Mouse (Mus musculus): ENCODE data around the gene Btg3.
A peak's percentile ranks its signal among the peaks of the same experiment; 100 is the strongest.

Btg3 gene

DNA sequence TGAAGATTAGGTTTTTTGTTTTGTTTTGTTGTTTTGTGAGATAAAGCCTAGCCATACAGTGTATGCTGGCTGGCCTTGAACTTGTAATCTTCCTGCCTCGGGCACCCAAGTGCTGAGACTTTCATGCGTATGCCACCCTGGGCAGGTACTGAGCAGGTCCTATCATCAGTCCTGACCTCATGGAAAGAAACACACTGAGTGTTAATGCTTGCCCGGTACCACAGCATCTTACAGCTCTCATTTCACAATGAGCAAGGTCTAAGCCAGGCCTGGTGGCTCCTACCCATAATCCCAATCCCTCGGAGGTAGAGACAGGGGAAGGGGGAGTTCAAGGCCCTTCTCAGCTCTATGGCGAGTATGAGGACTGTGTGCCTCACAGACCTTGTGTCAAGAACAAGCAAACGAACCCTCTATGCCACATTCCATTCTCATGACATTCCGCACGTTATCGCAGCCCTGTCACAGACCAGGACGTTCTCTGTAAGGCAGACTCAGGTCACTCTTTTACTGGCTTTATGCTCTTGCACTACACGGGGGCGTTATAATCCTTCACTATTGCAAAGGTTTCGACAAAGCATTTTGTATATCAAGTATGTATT, 29.6 kb downstream of the Btg3 start:
- DNase-seq (ENCODE audit: extremely low spot score, low read depth, low spot score): no peak

DNA sequence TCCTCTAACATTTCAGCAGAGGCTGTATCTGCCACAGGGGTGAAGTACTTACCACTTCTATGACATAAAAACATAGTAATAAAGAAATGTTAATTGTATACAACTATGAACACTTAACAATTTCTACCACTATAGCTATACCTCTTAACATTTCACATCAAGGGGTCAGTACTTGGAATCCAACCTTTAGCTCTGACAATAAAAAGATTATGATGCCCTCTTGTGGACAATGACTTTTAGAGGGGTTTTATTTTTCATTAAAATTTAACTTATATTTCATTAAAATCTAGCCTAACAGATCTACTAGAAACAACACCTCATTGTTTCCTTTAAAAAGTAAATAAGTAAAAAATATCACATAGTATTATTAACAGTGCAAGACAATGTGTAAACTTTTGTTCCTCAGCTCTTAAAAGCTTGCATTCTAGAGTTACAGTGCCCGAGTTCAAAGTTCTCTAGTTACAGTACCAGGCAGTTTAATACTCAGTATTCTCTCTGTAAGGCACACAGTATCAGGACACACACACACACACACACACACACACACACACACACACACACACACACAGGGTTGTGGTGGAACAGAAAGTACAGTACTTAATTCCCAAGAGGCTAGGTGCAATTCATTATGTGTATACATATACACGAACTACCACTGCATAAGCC, 30.2 kb downstream of the Btg3 start:
- no peak for DNase-seq (ENCODE audit: extremely low spot score, low read depth, low spot score)

- peak; percentile 39 for DNase-seq (ENCODE audit: extremely low spot score, low read depth, low spot score)
Observed at GRCm38 (mm10) chr16:78343792-78344191, 33.2 kb downstream of the Btg3 start.

DNA sequence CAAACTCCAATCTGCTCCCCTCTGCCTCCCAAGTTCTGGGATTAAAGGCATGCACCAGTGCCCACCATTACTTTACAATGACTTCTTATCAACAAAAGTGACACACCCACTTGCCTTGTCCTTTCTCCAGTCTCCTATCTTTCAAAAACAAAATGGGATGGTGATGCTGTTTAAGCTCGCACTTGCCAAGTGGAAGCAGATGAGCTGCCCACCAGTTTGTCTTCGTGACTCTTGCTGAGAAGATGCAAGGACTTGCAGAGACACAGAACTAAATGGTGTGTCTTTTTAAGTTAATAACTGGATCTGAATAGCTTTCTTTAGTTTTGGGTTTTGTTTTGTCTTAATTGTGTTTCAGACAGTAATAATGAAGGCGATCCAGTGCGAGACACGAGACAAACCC, 34.2 kb downstream of the Btg3 start:
- DNase-seq (ENCODE audit: extremely low spot score, low read depth, low spot score): no peak

DNA sequence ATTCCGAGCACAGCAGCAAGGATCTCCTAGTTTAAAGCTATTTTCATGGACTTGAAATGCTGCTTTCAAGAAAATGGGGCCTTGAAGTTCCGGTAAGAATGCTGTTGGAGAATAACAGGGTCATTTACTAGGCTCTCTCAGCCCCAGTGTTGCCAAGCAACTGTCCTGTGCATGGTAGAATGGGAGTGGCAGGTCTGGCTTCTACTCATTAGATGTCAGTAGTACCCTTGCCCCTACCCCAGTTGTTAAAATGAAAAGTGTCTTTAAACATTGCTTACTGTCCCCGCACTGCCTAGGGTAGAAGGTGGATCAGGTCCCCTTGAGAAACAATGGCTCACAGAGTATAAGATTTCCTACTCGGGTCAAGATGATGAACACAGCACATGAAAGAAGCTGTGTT, 35.6 kb downstream of the Btg3 start:
- DNase-seq (ENCODE audit: extremely low spot score, low read depth, low spot score): no peak

DNA sequence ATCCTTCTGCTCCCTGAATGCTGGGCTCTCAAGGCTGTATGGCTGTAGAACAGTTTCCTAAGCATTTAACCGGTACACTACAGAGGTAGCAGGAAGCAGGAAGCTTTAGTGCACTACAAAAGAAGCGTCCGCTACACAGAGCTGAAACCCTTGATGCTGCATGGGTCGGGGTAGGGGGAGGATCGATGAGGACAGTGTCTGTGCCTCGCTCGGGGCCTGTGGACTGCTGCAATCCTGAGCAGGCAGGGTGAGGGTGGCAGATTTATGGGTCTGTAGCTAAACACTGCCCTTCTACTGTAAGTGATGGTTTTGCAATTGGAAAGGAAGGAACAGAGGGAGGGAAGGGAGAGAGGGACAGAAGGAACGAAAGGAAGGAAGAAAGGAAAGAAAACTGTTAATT, 39.8 kb downstream of the Btg3 start:
- DNase-seq (ENCODE audit: extremely low spot score, low read depth, low spot score): no peak

- DNase-seq (ENCODE audit: extremely low spot score, low read depth, low spot score): no peak
Observed at GRCm38 (mm10) chr16:78327999-78328398, 49.0 kb downstream of the Btg3 start.

GRCm38 (mm10) chr16:78327562-78327961, 49.4 kb downstream of the Btg3 start:
- no peak for DNase-seq (ENCODE audit: extremely low spot score, low read depth, low spot score)

DNA sequence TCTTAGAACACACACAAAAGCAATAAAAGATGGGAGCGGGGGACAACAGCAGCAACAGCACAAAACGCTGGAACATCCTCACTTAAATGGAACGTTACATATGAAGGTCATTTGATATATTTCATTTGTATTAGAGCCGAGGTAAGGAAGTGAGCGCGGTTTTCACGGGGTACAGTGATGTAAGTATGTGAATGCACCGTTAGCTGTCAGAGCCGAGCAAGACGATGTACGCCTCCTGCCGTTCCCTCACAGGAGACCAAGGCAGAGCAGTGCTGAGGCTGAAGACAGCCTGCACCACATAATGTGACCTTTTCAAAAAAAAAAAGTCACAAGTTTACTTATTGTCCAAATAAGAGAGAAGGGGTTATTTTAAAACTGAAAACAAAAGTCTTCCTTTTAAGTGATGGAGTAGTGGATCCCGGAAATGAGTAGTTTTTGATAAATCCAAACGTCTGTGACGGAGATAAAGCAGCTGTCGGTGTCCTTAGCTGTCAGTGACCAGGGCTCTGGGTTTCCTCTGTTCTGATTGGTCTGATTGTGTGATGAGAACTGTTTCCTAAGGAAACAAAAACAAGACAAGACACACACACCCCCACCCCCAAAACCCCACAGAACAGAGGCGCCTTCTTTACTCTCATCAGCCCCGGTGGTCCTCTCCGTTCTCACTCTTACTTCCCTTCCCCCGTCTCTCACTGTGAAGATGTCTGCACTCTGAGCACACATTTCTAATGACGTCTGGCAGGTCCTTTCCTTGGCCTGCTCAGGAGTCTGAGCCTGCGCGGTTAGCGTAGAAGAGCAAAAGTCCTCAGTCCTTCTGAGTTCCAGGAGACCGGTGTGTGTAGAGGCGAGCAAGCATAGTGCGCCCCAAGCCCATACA, 50.8 kb downstream of the Btg3 start:
- DNase-seq (ENCODE audit: extremely low spot score, low read depth, low spot score): no peak

GRCm38 (mm10) chr16:78322140-78322539, 54.9 kb downstream of the Btg3 start:
- no peak for DNase-seq (ENCODE audit: extremely low spot score, low read depth, low spot score)

DNA sequence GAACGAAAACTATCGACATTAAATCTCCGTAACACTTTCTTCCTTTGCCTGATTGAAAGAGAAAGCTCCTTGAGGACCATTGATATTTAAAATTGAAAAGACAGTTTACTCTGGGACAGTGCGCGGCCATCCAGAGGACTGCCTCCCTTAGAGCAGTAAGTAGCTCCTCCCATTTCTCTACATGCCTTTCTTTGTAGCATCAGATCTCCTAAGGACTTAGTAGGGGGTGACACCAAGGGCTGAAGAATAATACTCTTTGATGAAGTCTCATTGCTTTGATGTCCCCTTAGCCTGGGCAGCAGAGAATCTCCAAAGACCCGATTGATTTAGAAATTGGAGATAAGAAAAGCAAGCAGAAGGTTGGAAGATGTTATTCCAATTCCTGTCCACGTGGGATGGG, 55.4 kb downstream of the Btg3 start:
- no peak for DNase-seq (ENCODE audit: extremely low spot score, low read depth, low spot score)

DNA sequence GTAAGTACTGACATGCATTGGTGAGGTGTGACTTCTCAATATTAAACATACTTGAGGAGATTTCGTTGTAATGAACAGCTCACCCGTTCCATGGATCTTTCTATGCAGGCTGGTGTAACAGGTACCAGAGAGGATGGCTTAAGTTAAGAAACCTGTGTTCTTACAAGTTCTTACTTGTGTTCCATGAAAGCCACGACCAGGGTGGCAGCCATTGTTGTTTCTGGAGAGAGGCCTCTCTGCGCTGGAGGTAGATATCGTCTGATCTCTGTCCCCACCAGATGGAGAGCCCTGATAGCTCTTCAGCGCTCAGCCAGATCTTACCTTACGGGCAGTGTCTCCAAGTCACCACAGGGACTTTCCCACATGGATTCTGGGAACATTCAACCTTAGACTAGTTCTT, 57.3 kb downstream of the Btg3 start:
- no peak for DNase-seq (ENCODE audit: extremely low spot score, low read depth, low spot score)

- no peak for DNase-seq (ENCODE audit: extremely low spot score, low read depth, low spot score)
Observed at GRCm38 (mm10) chr16:78317960-78318359, 59.0 kb downstream of the Btg3 start.

- no peak for DNase-seq (ENCODE audit: extremely low spot score, low read depth, low spot score)
Observed at GRCm38 (mm10) chr16:78316849-78317248, 60.1 kb downstream of the Btg3 start.

DNA sequence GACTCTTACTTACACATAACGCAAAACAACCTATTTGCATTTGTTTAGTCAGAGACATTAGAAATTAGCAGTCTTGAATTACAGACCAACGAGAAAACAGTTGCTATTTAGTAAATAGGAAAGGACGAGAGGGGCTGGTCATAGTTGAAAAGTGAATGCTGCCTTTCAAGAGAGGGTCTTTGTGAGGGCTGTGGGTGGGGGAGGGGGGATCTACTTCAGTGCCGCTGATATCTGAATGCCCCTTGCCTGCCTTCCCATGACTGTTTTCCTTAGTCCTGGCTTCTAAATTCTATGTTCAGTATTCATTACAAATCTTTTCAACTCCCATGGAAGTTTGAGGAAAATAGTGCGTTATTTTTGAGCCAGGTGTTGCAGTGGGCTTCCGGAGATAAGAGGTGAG, 63.0 kb downstream of the Btg3 start:
- DNase-seq (ENCODE audit: extremely low spot score, low read depth, low spot score): no peak

DNA sequence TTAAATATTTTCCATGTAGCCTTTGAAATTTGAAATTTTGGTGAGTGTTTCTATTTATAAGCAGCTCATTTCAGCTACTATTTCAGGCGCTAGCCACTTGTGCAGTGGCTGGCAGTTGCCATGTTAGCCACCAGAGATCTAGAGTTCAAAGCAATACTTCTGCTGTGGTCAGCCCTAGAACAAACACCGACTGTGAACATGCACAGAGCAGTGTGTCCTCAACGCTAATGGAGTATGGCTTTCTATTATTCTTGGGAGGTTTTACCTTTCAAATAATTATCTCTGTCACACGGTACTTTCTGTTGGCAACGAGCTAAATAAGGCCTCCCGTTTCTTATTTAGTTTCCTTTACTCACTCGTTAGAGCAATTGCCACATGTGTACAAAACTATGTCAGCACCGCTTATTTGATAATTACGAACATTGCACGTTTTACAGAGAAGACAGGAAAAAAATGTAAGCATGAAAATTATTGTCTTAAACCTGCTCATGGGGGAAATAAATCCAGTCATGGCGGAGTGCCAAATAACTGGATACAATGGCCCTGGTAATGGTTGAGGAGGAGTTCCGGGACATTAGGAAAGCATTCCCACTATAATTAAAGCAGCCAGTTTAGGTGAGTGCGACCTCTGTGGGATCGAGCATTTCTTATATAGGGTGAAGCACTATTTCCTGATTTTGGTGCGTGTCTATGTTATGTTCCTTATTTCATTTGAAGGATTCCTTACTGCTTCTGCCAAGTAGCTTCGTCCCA, 63.7 kb downstream of the Btg3 start:
- no peak for DNase-seq (ENCODE audit: extremely low spot score, low read depth, low spot score)

- no peak for DNase-seq (ENCODE audit: extremely low spot score, low read depth, low spot score)
Observed at GRCm38 (mm10) chr16:78309258-78309657, 67.7 kb downstream of the Btg3 start.

DNA sequence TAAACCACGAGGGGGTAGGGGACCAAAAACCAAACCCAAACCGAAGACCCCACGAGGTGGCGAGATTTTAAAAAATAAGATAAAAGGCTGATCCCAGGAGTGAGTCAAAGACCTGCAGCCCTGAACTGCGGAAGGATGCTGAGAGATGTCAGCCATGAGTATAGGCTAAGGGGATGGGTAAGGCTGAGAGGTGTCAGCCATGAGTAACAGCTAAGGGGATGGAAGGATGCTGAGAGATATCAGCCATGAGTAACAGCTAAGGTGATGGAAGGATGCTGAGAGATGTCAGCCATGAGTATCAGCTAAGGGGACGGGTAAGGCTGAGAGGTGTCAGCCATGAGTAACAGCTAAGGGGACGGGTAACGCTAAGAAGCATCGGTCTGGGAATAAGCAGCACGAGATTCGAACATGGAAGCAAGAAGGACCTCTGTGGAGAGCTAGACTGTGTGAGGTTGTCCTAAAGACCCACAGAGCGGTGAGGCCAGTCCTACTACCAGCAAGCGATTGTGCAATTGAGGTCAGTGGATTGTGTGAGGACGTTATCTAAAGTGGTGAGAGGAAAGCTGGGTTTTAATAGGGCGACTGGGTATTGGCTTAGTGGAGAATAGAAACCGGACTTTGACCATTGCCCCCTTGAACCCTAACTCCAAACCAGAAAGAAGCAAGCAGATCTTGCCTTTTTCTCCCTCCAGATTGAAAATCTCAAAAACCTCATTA, 69.4 kb downstream of the Btg3 start:
- no peak for DNase-seq (ENCODE audit: extremely low spot score, low read depth, low spot score)

DNA sequence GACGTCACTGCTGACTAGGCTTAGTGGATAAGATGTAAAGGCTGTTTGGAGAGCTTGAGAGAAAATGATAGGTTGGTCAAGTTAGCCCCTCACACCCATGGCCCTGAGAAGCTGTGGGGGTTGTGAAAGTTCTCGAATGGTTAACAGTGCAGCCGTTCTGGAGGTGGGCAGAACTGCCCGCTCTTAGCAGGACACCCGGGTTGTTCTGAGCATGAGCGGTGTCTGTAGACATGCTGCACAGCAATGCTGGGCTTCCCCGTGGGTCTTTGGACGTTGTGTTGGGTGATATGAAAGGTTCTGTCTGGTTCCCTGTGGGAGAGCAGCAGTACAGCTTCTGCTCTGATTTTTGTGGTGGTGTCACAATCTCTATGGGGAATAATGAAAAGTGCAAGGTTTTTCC, 70.4 kb downstream of the Btg3 start:
- DNase-seq (ENCODE audit: extremely low spot score, low read depth, low spot score): no peak

- no peak for DNase-seq (ENCODE audit: extremely low spot score, low read depth, low spot score)
Observed at GRCm38 (mm10) chr16:78305606-78306100, 71.3 kb downstream of the Btg3 start.

DNA sequence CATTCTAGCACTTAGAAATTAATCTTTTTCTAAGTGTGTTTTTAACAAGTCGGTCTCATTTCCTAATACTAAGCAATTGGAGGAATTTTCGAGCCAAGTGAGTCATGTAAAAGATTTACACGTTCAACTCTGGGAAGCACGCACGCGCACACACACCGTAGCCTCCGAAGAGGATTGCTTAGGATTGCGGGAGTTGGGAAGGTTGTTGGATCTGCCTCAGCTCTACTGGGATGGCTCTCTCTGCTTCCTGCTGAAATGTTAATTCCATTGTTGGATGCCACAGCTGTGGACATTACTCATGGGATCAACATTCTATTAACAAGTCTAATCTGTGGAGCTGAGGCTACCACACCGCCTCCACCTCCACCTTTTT, 74.3 kb downstream of the Btg3 start:
- DNase-seq (ENCODE audit: extremely low spot score, low read depth, low spot score): no peak
